Mouse (Mus musculus) liver, adult 2 months (tissue): ENCODE data around the gene Osbp2. TPM values are rescaled to one million over a fixed set of nuclear protein-coding genes. Genes with fewer than 3 reads are reported as not detected.

ENCODE experiments used
- DNase-seq: peaks from one replicate; pipeline ENCODE4 v3.0.0-alpha.2; 2011; ENCODE audit warnings: low read depth, low spot score; ENCODE audit errors: extremely low read depth
- H3K27ac ChIP-seq: fragments of 200-500 bp; replicated peaks from 2 replicates; pipeline ENCODE4 v1.5.1; 2012; ENCODE audit warnings: low read depth, mild to moderate bottlenecking, control low read depth, inconsistent platforms, low read length; ENCODE audit not compliant: insufficient read depth
- H3K27me3 ChIP-seq: fragments of 200-500 bp; 2 replicates; pipeline ENCODE4 v1.6.1; 2012; ENCODE audit warnings: mild to moderate bottlenecking, moderate library complexity, low read length, inconsistent platforms; ENCODE audit not compliant: control insufficient read depth, insufficient read depth
- H3K36me3 ChIP-seq: fragments of 200-500 bp; 2 replicates; pipeline ENCODE4 v1.6.1; 2012; ENCODE audit warnings: low read length, inconsistent platforms; ENCODE audit not compliant: control insufficient read depth, insufficient read depth
- H3K4me1 ChIP-seq: fragments of 200-500 bp; 2 replicates; pipeline ENCODE4 v1.6.1; 2011; ENCODE audit warnings: low read length; ENCODE audit not compliant: control insufficient read depth, insufficient read depth
- H3K4me3 ChIP-seq: fragments of 200-500 bp; 2 replicates; pipeline ENCODE4 v1.5.1; 2011; ENCODE audit warnings: low read depth, mild to moderate bottlenecking, control low read depth, low read length, moderate library complexity; ENCODE audit not compliant: insufficient read depth
- H3K79me2 ChIP-seq: fragments of 200-500 bp; 2 replicates; pipeline ENCODE4 v1.6.1; 2012; ENCODE audit warnings: inconsistent platforms, mild to moderate bottlenecking, low read length, moderate library complexity; ENCODE audit not compliant: control insufficient read depth, insufficient read depth
- H3K9ac ChIP-seq: fragments of 200-500 bp; 2 replicates; pipeline ENCODE4 v1.6.1; 2012; ENCODE audit warnings: low read depth, mild to moderate bottlenecking, control low read depth, inconsistent platforms, low read length
- CTCF ChIP-seq: fragments of 200-500 bp; IDR thresholded peaks from 2 replicates; pipeline ENCODE4 v1.5.1; 2011; ENCODE audit warnings: low read depth, low read length, control low read depth
- POLR2A ChIP-seq: fragments of 200-500 bp; IDR thresholded peaks from 2 replicates; pipeline ENCODE4 v1.6.1; 2011; ENCODE audit warnings: low read length, control low read depth; ENCODE audit not compliant: insufficient read depth; ENCODE audit errors: extremely low read depth
- WGBS: fragments of 180-500 bp; shearing (Covaris S2); methylation state at CpG from one replicate; pipeline ENCODE4 v1.1.7; 2018; 5-methylcytosine and 5-hydroxymethylcytosine counted together
- polyA plus RNA-seq: library from polyadenylated mRNA; depleted of rRNA; stranded (reverse); fragments of >200 nt; gene quantifications from 2 replicates; pipeline ENCODE4 v1.2.3, GENCODE M21; 2012
- total RNA-seq: library from RNA; depleted of rRNA; stranded (reverse); fragments of >200 nt; gene quantifications from 2 replicates; pipeline ENCODE4 v1.2.3, GENCODE M21; 2014

Gene Osbp2
- total and polyA plus RNA-seq, 2 experiments: 0.70 to 1.1 TPM

GRCm38 (mm10) chr11:3879836-3880235, 16.1 kb upstream of the Osbp2 start:
- peak; percentile 61 for DNase-seq
- H3K27me3 ChIP-seq: no peaks in the 10 kb centered on the region
- no peaks in the 10 kb centered on the region for H3K4me1 ChIP-seq
- H3K4me3 ChIP-seq: no peak overlapping the region
- no peaks in the 10 kb centered on the region for H3K79me2 ChIP-seq
- no peaks in the 10 kb centered on the region for H3K36me3 ChIP-seq
- TF ChIP-seq POLR2A: no peak
- peak; percentile 61; the same call in 1 of the 2 replicates for TF ChIP-seq CTCF
- H3K9ac ChIP-seq: no peak overlapping the region
- H3K27ac ChIP-seq: no peak overlapping the region
- 42% methylated on average over 2 of the region's 2 CpGs for WGBS

DNA sequence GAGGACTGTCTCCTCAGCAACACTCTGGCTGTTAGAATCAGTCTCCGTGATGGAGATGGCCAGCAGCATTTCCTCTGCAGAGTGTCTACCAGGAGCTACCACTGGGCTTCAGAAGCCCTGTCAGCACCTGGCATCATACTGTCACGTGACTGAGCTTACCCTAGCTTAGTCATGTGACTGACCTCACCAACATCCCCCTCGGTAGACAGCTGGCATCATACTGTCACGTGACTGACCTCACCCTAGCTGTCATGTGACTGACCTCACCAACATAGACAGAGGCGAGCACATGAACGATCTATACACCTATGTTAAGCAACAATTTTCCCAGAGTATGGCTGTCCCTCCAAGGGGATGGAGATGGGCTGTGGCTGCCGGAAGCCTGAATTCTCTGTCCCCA, 15.0 kb upstream of the Osbp2 start:
- Histone ChIP-seq H3K36me3 (no peaks in the 10 kb centered on the region), H3K27me3 (no peaks in the 10 kb centered on the region), H3K79me2 (no peaks in the 10 kb centered on the region), H3K4me1 (no peaks in the 10 kb centered on the region), H3K4me3 (no peak overlapping the region), H3K27ac (no peak overlapping the region), H3K9ac (no peak overlapping the region)
- DNase-seq: no peak
- TF ChIP-seq POLR2A (no peak), CTCF (no peak)
- WGBS: 62% methylated on average over 7 of the region's 7 CpGs

DNA sequence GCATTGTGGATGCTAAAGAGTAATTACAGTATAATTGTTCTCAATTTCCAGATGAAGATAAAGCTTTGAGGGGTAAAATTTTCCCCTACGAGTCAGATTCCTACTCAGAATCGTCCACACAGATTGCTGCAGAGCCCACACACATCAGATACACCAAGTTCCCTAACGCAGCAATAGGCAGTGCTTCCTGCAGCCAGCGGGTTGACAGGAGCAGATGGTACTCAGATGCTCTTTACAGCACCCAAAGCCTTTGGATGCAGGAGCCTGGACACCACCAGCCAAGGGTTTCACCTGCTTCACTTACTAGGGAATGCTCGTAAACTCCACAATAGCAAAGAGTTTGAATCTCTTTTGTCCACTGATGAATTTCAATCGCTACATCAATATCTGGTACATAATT, 12.7 kb upstream of the Osbp2 start:
- no peak overlapping the region for H3K4me3 ChIP-seq
- H3K4me1 ChIP-seq: no peaks in the 10 kb centered on the region
- H3K79me2 ChIP-seq: no peaks in the 10 kb centered on the region
- TF ChIP-seq POLR2A (no peak), CTCF (no peak)
- DNase-seq: no peak
- no peaks in the 10 kb centered on the region for H3K36me3 ChIP-seq
- H3K27ac ChIP-seq: no peak overlapping the region
- H3K9ac ChIP-seq: no peak overlapping the region
- 77% methylated on average over 6 of the region's 6 CpGs for WGBS
- no peaks in the 10 kb centered on the region for H3K27me3 ChIP-seq

GRCm38 (mm10) chr11:3864343-3864742, 640 bp upstream of the Osbp2 start:
- peak; percentile 9 for DNase-seq
- TF ChIP-seq CTCF (no peak), POLR2A (no peak)
- 58% methylated on average over 6 of the region's 6 CpGs for WGBS
- Histone ChIP-seq H3K4me3 (no peak overlapping the region), H3K9ac (no peak overlapping the region), H3K27ac (no peak overlapping the region), H3K27me3 (no peaks in the 10 kb centered on the region), H3K36me3 (no peaks in the 10 kb centered on the region), H3K4me1 (no peaks in the 10 kb centered on the region), H3K79me2 (no peaks in the 10 kb centered on the region)

- H3K4me3 ChIP-seq: peak overlapping the region; percentile 60; the same call in 1 of the 2 replicates
- 78% methylated on average over 19 of the region's 19 CpGs for WGBS
- H3K4me1 ChIP-seq: no peaks in the 10 kb centered on the region
- no peak for TF ChIP-seq CTCF
- TF ChIP-seq POLR2A: no peak
- no peak overlapping the region for H3K27ac ChIP-seq
- H3K27me3 ChIP-seq: no peaks in the 10 kb centered on the region
- no peak overlapping the region for H3K9ac ChIP-seq
- DNase-seq: no peak
- H3K36me3 ChIP-seq: no peaks in the 10 kb centered on the region
- H3K79me2 ChIP-seq: no peaks in the 10 kb centered on the region
These were observed 846 bp downstream of the Osbp2 start for GRCm38 (mm10) chr11:3862661-3863453.

GRCm38 (mm10) chr11:3860361-3860760, 3.3 kb downstream of the Osbp2 start:
- TF ChIP-seq POLR2A (no peak), CTCF (no peak)
- no peak overlapping the region for H3K4me3 ChIP-seq
- H3K79me2 ChIP-seq: no peaks in the 10 kb centered on the region
- no peaks in the 10 kb centered on the region for H3K4me1 ChIP-seq
- H3K9ac ChIP-seq: no peak overlapping the region
- WGBS: 30% methylated on average over 4 of the region's 4 CpGs
- H3K36me3 ChIP-seq: no peaks in the 10 kb centered on the region
- no peaks in the 10 kb centered on the region for H3K27me3 ChIP-seq
- no peak overlapping the region for H3K27ac ChIP-seq
- DNase-seq: peak; percentile 62
